Mouse (Mus musculus): ENCODE results near the gene Ski. TPM values are rescaled to one million over a fixed set of nuclear protein-coding genes. Genes with fewer than 3 reads are reported as not detected.

Gene Ski
- polyA plus RNA-seq, 1 experiment from 2014 or later, result 15.1 TPM

DNA sequence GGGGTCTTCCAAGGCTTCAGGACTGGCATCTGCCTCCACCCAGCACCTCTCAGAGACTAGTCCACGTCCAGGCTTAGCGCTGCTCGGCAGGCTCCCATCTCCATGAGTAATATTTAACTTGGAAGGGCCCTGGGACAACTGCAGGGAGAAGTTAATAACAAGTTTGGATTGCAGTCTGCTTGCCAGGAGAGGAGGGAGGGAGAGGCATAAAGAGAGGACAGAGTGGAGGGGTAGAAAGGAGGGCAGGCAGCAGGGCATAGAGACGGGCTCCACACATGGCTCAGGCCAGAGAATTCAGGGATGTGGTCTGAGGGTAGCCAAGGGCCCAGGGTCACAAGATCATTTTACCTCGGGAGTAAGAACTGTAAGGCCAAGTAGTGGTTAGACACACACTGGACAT lies 15.9 kb upstream of the Ski start:
- Histone ChIP-seq H3K27ac (no peak overlapping the region), H3K4me1 (replicated peaks; ENCODE audit: control insufficient read depth, insufficient read depth, low read length) (peaks cover 35% of the 10 kb centered on the region), H3K4me2 (replicated peaks) (no peak overlapping the region), H3K4me3 (replicated peaks; ENCODE audit: low read length) (no peak overlapping the region), H3K36me3 (replicated peaks; ENCODE audit: control insufficient read depth, insufficient read depth) (no peaks in the 10 kb centered on the region), H3K27me3 (ENCODE audit: control insufficient read depth, insufficient read depth, low read length) (no peaks in the 10 kb centered on the region), H3K9me3 (ENCODE audit: control insufficient read depth, low read length) (no peaks in the 10 kb centered on the region), H3K9ac (no peak overlapping the region)
- 52% methylated on average over 5 of the region's 5 CpGs for WGBS
- DNase-seq (ENCODE audit: low spot score) (no peak), ATAC-seq (ENCODE audit: low FRiP score) (no peak)

DNA sequence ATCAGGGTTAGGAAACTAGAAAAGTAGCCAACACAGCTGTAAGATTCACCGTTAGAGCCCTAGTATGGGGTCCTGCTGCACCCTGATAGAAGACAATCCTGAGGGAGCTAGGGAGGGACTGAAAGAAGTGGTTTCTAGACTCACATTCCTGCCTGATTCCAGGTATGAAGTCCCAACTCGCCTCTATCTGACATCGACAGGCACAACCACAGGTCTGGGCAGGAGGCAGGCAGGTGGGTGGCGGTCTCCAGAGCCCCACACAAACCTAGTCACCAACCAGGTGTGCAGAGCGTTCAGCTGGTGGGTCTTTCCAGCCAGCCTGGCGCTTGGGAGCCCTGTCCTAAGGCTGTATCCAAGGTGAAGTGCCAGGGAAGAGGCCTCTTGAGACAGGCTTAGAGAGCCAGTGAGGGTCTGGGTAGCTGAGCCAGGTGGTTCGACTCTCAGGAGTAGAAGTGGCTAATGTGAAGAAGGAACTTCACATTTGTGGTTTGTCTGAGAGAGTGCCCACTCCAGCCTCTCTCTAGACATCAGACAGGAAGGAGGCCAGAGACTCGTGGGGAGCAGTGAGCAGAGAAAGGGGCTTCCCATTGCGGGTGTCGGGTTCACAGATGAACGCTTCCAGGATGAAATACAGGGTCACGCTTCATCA lies 14.5 kb upstream of the Ski start:
- peaks cover 37% of the 10 kb centered on the region for H3K4me1 ChIP-seq (replicated peaks; ENCODE audit: control insufficient read depth, insufficient read depth, low read length)
- ATAC-seq (ENCODE audit: low FRiP score) (no peak), DNase-seq (ENCODE audit: low spot score) (no peak)
- no peaks in the 10 kb centered on the region for H3K27me3 ChIP-seq (ENCODE audit: control insufficient read depth, insufficient read depth, low read length)
- H3K4me2 ChIP-seq (replicated peaks), result no peak overlapping the region
- no peak overlapping the region for H3K9ac ChIP-seq
- H3K9me3 ChIP-seq (ENCODE audit: control insufficient read depth, low read length), result no peaks in the 10 kb centered on the region
- no peak overlapping the region for H3K4me3 ChIP-seq (replicated peaks; ENCODE audit: low read length)
- H3K36me3 ChIP-seq (replicated peaks; ENCODE audit: control insufficient read depth, insufficient read depth), result no peaks in the 10 kb centered on the region
- H3K27ac ChIP-seq, result no peak overlapping the region; the same call in 1 of the 2 replicates
- WGBS, result 74% methylated on average over 12 of the region's 12 CpGs

GRCm38 (mm10) chr4:155235311-155236119 lies 13.1 kb upstream of the Ski start:
- 12% methylated on average over 18 of the region's 18 CpGs for WGBS
- Histone ChIP-seq H3K4me2 (replicated peaks) (peak overlapping the region; percentile 40), H3K9me3 (ENCODE audit: control insufficient read depth, low read length) (no peaks in the 10 kb centered on the region), H3K9ac (peak overlapping the region; percentile 30), H3K4me3 (replicated peaks; ENCODE audit: low read length) (no peak overlapping the region), H3K27ac (peak overlapping the region; percentile 85), H3K36me3 (replicated peaks; ENCODE audit: control insufficient read depth, insufficient read depth) (no peaks in the 10 kb centered on the region), H3K4me1 (replicated peaks; ENCODE audit: control insufficient read depth, insufficient read depth, low read length) (peaks cover 37% of the 10 kb centered on the region), H3K27me3 (ENCODE audit: control insufficient read depth, insufficient read depth, low read length) (no peaks in the 10 kb centered on the region)
- peak; percentile 82 for ATAC-seq (ENCODE audit: low FRiP score)
- DNase-seq (ENCODE audit: low spot score), result peak; percentile 83

DNA sequence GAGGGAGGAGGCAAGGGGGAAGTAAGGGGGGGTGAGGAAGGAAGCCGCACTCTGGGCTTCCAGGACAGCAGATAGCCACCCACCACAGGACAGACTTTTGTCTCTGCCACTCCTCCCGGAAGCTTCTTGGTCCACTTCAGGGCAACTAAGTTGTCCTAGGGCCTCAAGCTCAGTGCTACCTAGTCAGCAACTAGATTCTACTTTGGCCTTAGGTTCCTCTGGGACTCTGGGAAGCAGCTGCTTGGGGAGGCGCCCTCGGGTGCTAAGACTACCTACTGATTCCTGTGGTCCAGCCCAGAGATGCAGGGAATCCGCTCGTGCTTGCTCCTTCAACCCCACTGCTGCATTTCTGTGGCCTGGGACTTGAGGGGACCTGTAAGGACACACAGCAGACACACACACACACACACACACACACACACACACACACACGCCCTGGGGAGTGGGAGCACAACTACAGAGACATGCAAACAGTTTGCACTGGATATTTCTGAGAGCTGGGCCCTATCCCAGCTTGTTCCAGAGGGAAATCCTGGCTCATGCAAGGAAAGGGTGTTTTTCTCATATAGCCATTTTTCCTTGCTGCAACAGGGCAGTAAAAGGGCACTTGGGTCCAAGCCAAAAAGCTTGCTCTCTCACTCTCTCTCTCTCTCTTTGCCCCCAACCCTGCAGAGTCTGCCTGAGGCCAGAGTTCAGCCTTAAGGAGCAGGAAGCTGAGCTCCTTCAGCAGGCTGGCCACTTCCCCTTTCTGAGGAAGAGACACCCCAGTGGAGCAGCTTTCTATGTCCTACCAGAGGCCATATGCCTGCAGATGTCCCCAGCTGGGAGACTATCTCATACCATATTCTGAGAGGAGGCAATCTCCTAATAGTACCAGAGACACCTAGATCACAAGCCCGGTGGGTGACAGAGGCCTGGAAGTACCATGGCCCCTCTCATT lies 12.2 kb upstream of the Ski start:
- WGBS, result 71% methylated on average over 8 of the region's 8 CpGs
- DNase-seq (ENCODE audit: low spot score), result no peak

DNA sequence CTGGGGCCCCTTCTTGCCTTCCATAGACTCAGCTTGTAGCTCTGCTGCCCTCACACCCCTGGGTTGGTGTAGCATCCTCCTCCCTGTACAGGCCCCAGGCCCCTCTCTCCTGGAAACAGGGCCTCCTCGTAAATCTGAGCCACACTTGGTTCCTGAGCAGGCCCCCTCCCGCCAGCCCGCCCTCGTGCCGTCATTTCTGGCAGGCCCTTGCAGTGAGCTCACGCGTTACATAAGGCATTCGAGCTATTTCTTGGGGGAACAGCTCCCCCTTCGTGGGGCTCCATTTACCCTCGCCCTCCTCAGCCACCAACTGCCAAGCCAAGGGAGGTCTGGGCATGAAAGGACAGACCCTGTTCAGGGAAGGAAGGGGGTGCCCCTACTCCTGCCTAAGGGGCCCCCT lies 11.5 kb upstream of the Ski start:
- Histone ChIP-seq H3K4me1 (replicated peaks; ENCODE audit: control insufficient read depth, insufficient read depth, low read length) (peaks cover 37% of the 10 kb centered on the region), H3K4me2 (replicated peaks) (no peak overlapping the region), H3K9ac (no peak overlapping the region), H3K27me3 (ENCODE audit: control insufficient read depth, insufficient read depth, low read length) (no peaks in the 10 kb centered on the region), H3K27ac (peak overlapping the region; percentile 85), H3K9me3 (ENCODE audit: control insufficient read depth, low read length) (no peaks in the 10 kb centered on the region), H3K36me3 (replicated peaks; ENCODE audit: control insufficient read depth, insufficient read depth) (no peaks in the 10 kb centered on the region), H3K4me3 (replicated peaks; ENCODE audit: low read length) (no peak overlapping the region)
- 25% methylated on average over 10 of the region's 10 CpGs for WGBS
- no peak for DNase-seq (ENCODE audit: low spot score)
- ATAC-seq (ENCODE audit: low FRiP score), result no peak

More for the DNA sequence above, 12.2 kb upstream of the Ski start:
- ATAC-seq (ENCODE audit: low FRiP score), result no peak
- Histone ChIP-seq H3K4me3 (replicated peaks; ENCODE audit: low read length) (no peak overlapping the region), H3K27me3 (ENCODE audit: control insufficient read depth, insufficient read depth, low read length) (no peaks in the 10 kb centered on the region), H3K9ac (peak overlapping the region; percentile 33; the same call in 1 of the 2 replicates), H3K27ac (peak overlapping the region; percentile 85), H3K4me2 (replicated peaks) (peak overlapping the region; percentile 40), H3K9me3 (ENCODE audit: control insufficient read depth, low read length) (no peaks in the 10 kb centered on the region), H3K4me1 (replicated peaks; ENCODE audit: control insufficient read depth, insufficient read depth, low read length) (peaks cover 37% of the 10 kb centered on the region), H3K36me3 (replicated peaks; ENCODE audit: control insufficient read depth, insufficient read depth) (no peaks in the 10 kb centered on the region)

GRCm38 (mm10) chr4:155228461-155228860 lies 6.1 kb upstream of the Ski start:
- no peaks in the 10 kb centered on the region for H3K27me3 ChIP-seq (ENCODE audit: control insufficient read depth, insufficient read depth, low read length)
- H3K4me1 ChIP-seq (replicated peaks; ENCODE audit: control insufficient read depth, insufficient read depth, low read length), result 0 out of 2 replicates have a peak, but pooled peaks cover 6% of the 10 kb centered on the region
- WGBS, result 81% methylated on average over 5 of the region's 5 CpGs
- no peak overlapping the region for H3K27ac ChIP-seq
- ATAC-seq (ENCODE audit: low FRiP score) (no peak), DNase-seq (ENCODE audit: low spot score) (no peak)
- H3K9me3 ChIP-seq (ENCODE audit: control insufficient read depth, low read length), result no peaks in the 10 kb centered on the region
- H3K4me3 ChIP-seq (replicated peaks; ENCODE audit: low read length), result no peak overlapping the region
- no peak overlapping the region for H3K4me2 ChIP-seq (replicated peaks)
- H3K36me3 ChIP-seq (replicated peaks; ENCODE audit: control insufficient read depth, insufficient read depth), result no peaks in the 10 kb centered on the region
- no peak overlapping the region for H3K9ac ChIP-seq

DNA sequence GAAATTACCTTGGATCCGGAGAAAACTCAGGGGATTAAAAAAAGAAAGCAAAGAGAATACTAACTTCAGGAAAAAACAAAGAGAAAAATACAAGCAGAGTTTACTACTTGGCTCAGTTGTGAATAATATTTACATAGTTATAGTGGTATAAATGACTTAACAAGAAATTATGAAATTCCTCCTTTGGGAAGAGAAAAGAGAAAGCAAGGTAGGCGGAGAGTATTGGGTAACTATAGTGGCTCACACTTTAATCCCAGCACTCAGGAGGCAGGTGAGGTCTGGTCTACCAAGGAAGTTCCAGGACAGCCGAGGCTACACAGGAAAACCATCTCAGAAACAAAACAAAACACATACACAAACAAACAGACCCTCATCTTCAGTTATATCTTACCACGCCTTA lies 5.6 kb upstream of the Ski start:
- ATAC-seq (ENCODE audit: low FRiP score) (no peak), DNase-seq (ENCODE audit: low spot score) (no peak)
- Histone ChIP-seq H3K36me3 (replicated peaks; ENCODE audit: control insufficient read depth, insufficient read depth) (no peaks in the 10 kb centered on the region), H3K9me3 (ENCODE audit: control insufficient read depth, low read length) (no peaks in the 10 kb centered on the region), H3K4me2 (replicated peaks) (no peak overlapping the region), H3K4me1 (replicated peaks; ENCODE audit: control insufficient read depth, insufficient read depth, low read length) (0 out of 2 replicates have a peak, but pooled peaks cover 4% of the 10 kb centered on the region), H3K9ac (no peak overlapping the region), H3K27ac (no peak overlapping the region), H3K27me3 (ENCODE audit: control insufficient read depth, insufficient read depth, low read length) (no peaks in the 10 kb centered on the region), H3K4me3 (replicated peaks; ENCODE audit: low read length) (no peak overlapping the region)
- 91% methylated on average over 4 of the region's 4 CpGs for WGBS

GRCm38 (mm10) chr4:155225918-155226317 lies 3.5 kb upstream of the Ski start:
- H3K9ac ChIP-seq, result no peak overlapping the region
- H3K27me3 ChIP-seq (ENCODE audit: control insufficient read depth, insufficient read depth, low read length), result no peaks in the 10 kb centered on the region
- DNase-seq (ENCODE audit: low spot score) (no peak), ATAC-seq (ENCODE audit: low FRiP score) (no peak)
- no peak overlapping the region for H3K4me3 ChIP-seq (replicated peaks; ENCODE audit: low read length)
- peaks cover 10% of the 10 kb centered on the region; the same call in 1 of the 2 replicates for H3K4me1 ChIP-seq (replicated peaks; ENCODE audit: control insufficient read depth, insufficient read depth, low read length)
- WGBS, result 83% methylated on average over 5 of the region's 5 CpGs
- H3K9me3 ChIP-seq (ENCODE audit: control insufficient read depth, low read length), result no peaks in the 10 kb centered on the region
- no peak overlapping the region for H3K4me2 ChIP-seq (replicated peaks)
- no peaks in the 10 kb centered on the region for H3K36me3 ChIP-seq (replicated peaks; ENCODE audit: control insufficient read depth, insufficient read depth)
- no peak overlapping the region for H3K27ac ChIP-seq

All from hindbrain, embryonic 14.5 days (tissue).